Mouse (Mus musculus): ENCODE measurements around the gene Dennd4a. TPM values are rescaled to one million over a fixed set of nuclear protein-coding genes. Genes with fewer than 3 reads are reported as not detected.

The Dennd4a gene
- polyA plus RNA-seq, 1 experiment from 2014 or later: 12.4 TPM

- Histone ChIP-seq H3K27me3 (ENCODE audit: control insufficient read depth, insufficient read depth, low read length) (no peaks in the 10 kb centered on the region), H3K4me2 (replicated peaks) (no peak overlapping the region), H3K27ac (no peak overlapping the region), H3K36me3 (replicated peaks; ENCODE audit: control insufficient read depth, insufficient read depth) (no peaks in the 10 kb centered on the region), H3K4me3 (replicated peaks; ENCODE audit: low read length) (no peak overlapping the region), H3K4me1 (replicated peaks; ENCODE audit: control insufficient read depth, insufficient read depth, low read length) (no peaks in the 10 kb centered on the region), H3K9ac (no peak overlapping the region), H3K9me3 (ENCODE audit: control insufficient read depth, low read length) (0 out of 2 replicates have a peak, but pooled peaks cover 5% of the 10 kb centered on the region)
- DNase-seq (ENCODE audit: low spot score): no peak
- 83% methylated on average over 5 of the region's 5 CpGs for WGBS
- no peak for ATAC-seq (ENCODE audit: low FRiP score)
Measured at GRCm38 (mm10) chr9:64803373-64804214, 7.5 kb upstream of the Dennd4a start.

- H3K9ac ChIP-seq: no peak overlapping the region
- 0 out of 2 replicates have a peak, but pooled peaks cover 3% of the 10 kb centered on the region for H3K4me1 ChIP-seq (replicated peaks; ENCODE audit: control insufficient read depth, insufficient read depth, low read length)
- H3K4me3 ChIP-seq (replicated peaks; ENCODE audit: low read length): no peak overlapping the region
- no peaks in the 10 kb centered on the region for H3K36me3 ChIP-seq (replicated peaks; ENCODE audit: control insufficient read depth, insufficient read depth)
- DNase-seq (ENCODE audit: low spot score) (no peak), ATAC-seq (ENCODE audit: low FRiP score) (no peak)
- H3K27me3 ChIP-seq (ENCODE audit: control insufficient read depth, insufficient read depth, low read length): no peaks in the 10 kb centered on the region
- no peak overlapping the region for H3K4me2 ChIP-seq (replicated peaks)
- H3K27ac ChIP-seq: no peak overlapping the region
- 77% methylated on average over 5 of the region's 5 CpGs for WGBS
- no peaks in the 10 kb centered on the region for H3K9me3 ChIP-seq (ENCODE audit: control insufficient read depth, low read length)
Measured at GRCm38 (mm10) chr9:64805875-64806274, 5.3 kb upstream of the Dennd4a start.

- DNase-seq (ENCODE audit: low spot score) (no peak), ATAC-seq (ENCODE audit: low FRiP score) (no peak)
- Histone ChIP-seq H3K4me2 (replicated peaks) (no peak overlapping the region), H3K9me3 (ENCODE audit: control insufficient read depth, low read length) (no peaks in the 10 kb centered on the region), H3K4me3 (replicated peaks; ENCODE audit: low read length) (no peak overlapping the region), H3K27me3 (ENCODE audit: control insufficient read depth, insufficient read depth, low read length) (no peaks in the 10 kb centered on the region), H3K9ac (no peak overlapping the region), H3K4me1 (replicated peaks; ENCODE audit: control insufficient read depth, insufficient read depth, low read length) (0 out of 2 replicates have a peak, but pooled peaks cover 3% of the 10 kb centered on the region), H3K36me3 (replicated peaks; ENCODE audit: control insufficient read depth, insufficient read depth) (no peaks in the 10 kb centered on the region), H3K27ac (no peak overlapping the region)
- 83% methylated on average over 6 of the region's 6 CpGs for WGBS
Measured at GRCm38 (mm10) chr9:64806335-64807060, 4.6 kb upstream of the Dennd4a start.

DNA sequence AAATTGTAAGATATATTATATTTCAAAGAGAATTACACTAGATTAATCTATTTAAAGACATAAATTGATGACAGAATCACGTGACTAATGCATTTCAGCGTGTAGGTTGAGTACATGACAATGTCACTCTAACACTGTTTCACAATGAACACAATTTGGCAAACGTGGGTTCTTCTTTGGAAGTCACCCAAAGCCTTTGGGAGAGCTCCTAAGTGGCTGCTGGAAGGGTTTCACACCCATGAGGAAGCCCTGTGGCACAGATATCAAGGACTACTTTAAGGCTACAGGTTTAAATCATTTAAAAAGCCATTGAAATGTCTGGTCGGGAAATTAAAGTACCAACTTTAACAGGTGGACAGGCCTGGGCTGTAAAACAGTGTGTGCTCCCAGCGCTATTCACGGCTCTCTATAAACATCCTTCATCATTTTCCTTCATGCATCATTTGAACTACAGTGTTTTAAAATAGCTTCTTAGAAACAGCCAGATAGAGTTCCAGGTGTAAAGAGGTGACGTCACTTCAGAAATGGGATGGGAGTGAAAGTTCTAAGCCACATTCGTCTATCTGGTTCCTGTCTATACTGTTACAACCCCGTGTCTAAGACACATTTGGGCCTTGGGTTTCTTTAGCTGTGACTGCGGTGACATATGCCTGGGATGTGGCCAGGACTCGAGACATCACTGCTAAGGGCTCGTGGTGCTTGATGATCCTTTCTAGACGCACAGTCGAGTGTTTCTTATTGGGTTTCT lies 3.9 kb upstream of the Dennd4a start:
- no peaks in the 10 kb centered on the region for H3K9me3 ChIP-seq (ENCODE audit: control insufficient read depth, low read length)
- H3K4me2 ChIP-seq (replicated peaks): no peak overlapping the region
- WGBS: 83% methylated on average over 14 of the region's 14 CpGs
- H3K27me3 ChIP-seq (ENCODE audit: control insufficient read depth, insufficient read depth, low read length): no peaks in the 10 kb centered on the region
- no peak overlapping the region for H3K9ac ChIP-seq
- no peak overlapping the region for H3K4me3 ChIP-seq (replicated peaks; ENCODE audit: low read length)
- H3K4me1 ChIP-seq (replicated peaks; ENCODE audit: control insufficient read depth, insufficient read depth, low read length): peaks cover 4% of the 10 kb centered on the region
- H3K27ac ChIP-seq: no peak overlapping the region
- no peak for ATAC-seq (ENCODE audit: low FRiP score)
- no peaks in the 10 kb centered on the region for H3K36me3 ChIP-seq (replicated peaks; ENCODE audit: control insufficient read depth, insufficient read depth)
- no peak for DNase-seq (ENCODE audit: low spot score)

DNA sequence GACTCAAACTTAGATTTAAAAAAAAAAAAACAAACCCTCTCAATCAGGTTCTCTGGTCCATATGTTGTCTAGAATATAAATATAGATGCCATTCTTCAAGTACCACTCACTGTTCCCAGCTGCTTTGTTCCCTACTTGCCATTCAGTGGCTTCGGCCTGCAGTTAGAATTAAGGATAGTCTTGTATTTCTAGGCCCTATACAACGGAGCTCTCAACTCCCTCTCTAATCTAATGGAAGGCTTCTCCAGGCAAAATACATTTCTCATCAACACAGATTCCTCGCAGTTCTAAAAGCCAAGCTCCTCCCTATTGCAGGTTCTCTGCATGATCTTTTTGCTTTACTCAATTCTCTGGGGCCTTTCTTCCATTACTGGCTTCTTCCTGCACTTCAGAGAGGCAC lies 1.3 kb upstream of the Dennd4a start:
- DNase-seq (ENCODE audit: low spot score) (no peak), ATAC-seq (ENCODE audit: low FRiP score) (no peak)
- 72% methylated on average over 3 of the region's 3 CpGs for WGBS
- Histone ChIP-seq H3K9ac (no peak overlapping the region), H3K4me2 (replicated peaks) (0 out of 2 replicates have a peak overlapping the region, but pooled peaks have one; percentile 61), H3K27me3 (ENCODE audit: control insufficient read depth, insufficient read depth, low read length) (no peaks in the 10 kb centered on the region), H3K9me3 (ENCODE audit: control insufficient read depth, low read length) (no peaks in the 10 kb centered on the region), H3K36me3 (replicated peaks; ENCODE audit: control insufficient read depth, insufficient read depth) (no peaks in the 10 kb centered on the region), H3K4me1 (replicated peaks; ENCODE audit: control insufficient read depth, insufficient read depth, low read length) (peaks cover 13% of the 10 kb centered on the region), H3K4me3 (replicated peaks; ENCODE audit: low read length) (no peak overlapping the region), H3K27ac (no peak overlapping the region)

GRCm38 (mm10) chr9:64811538-64812474 lies 666 bp downstream of the Dennd4a start:
- peak overlapping the region; percentile 82 for H3K9ac ChIP-seq
- no peaks in the 10 kb centered on the region for H3K36me3 ChIP-seq (replicated peaks; ENCODE audit: control insufficient read depth, insufficient read depth)
- H3K4me2 ChIP-seq (replicated peaks): peak overlapping the region; percentile 61
- H3K27me3 ChIP-seq (ENCODE audit: control insufficient read depth, insufficient read depth, low read length): no peaks in the 10 kb centered on the region
- H3K27ac ChIP-seq: peak overlapping the region; percentile 99
- no peaks in the 10 kb centered on the region for H3K9me3 ChIP-seq (ENCODE audit: control insufficient read depth, low read length)
- peaks cover 13% of the 10 kb centered on the region for H3K4me1 ChIP-seq (replicated peaks; ENCODE audit: control insufficient read depth, insufficient read depth, low read length)
- ATAC-seq (ENCODE audit: low FRiP score) (peak; percentile 79), DNase-seq (ENCODE audit: low spot score) (peak; percentile 66)
- H3K4me3 ChIP-seq (replicated peaks; ENCODE audit: low read length): peak overlapping the region; percentile 83
- under 1% methylated on average over 53 of the region's 59 CpGs for WGBS

GRCm38 (mm10) chr9:64812475-64812860 lies 1.3 kb downstream of the Dennd4a start:
- H3K27me3 ChIP-seq (ENCODE audit: control insufficient read depth, insufficient read depth, low read length): no peaks in the 10 kb centered on the region
- H3K9me3 ChIP-seq (ENCODE audit: control insufficient read depth, low read length): no peaks in the 10 kb centered on the region
- no peak for DNase-seq (ENCODE audit: low spot score)
- 30% methylated on average over 1 of the region's 1 CpGs for WGBS
- H3K9ac ChIP-seq: peak overlapping the region; percentile 82
- ATAC-seq (ENCODE audit: low FRiP score): no peak
- H3K4me3 ChIP-seq (replicated peaks; ENCODE audit: low read length): peak overlapping the region; percentile 83
- H3K36me3 ChIP-seq (replicated peaks; ENCODE audit: control insufficient read depth, insufficient read depth): no peaks in the 10 kb centered on the region
- H3K4me1 ChIP-seq (replicated peaks; ENCODE audit: control insufficient read depth, insufficient read depth, low read length): peaks cover 13% of the 10 kb centered on the region
- peak overlapping the region; percentile 61 for H3K4me2 ChIP-seq (replicated peaks)
- no peak overlapping the region for H3K27ac ChIP-seq

DNA sequence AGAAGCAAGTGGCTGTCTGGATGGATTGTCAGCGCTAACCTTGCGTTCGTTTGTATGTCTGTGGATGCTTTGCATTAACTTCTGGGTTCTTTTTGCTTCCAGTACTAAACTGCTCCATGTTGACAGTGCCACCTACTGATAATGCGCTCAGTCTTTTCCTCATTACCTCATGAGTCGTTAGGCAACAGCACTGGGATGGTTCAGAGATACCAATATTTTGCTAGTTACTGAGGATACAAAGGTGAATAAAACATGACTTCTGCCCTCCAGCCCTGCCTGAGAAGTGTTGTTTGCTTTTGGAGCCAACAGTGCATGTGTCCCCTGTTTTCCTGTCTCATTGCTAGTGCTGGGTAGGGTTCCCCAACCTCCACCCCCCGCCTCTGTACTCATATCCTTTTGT lies 3.1 kb downstream of the Dennd4a start:
- H3K9me3 ChIP-seq (ENCODE audit: control insufficient read depth, low read length): no peaks in the 10 kb centered on the region
- 84% methylated on average over 6 of the region's 6 CpGs for WGBS
- H3K4me2 ChIP-seq (replicated peaks): no peak overlapping the region
- no peak overlapping the region for H3K9ac ChIP-seq
- no peak overlapping the region for H3K27ac ChIP-seq
- no peak for ATAC-seq (ENCODE audit: low FRiP score)
- DNase-seq (ENCODE audit: low spot score): no peak
- H3K4me1 ChIP-seq (replicated peaks; ENCODE audit: control insufficient read depth, insufficient read depth, low read length): peaks cover 13% of the 10 kb centered on the region
- H3K36me3 ChIP-seq (replicated peaks; ENCODE audit: control insufficient read depth, insufficient read depth): no peaks in the 10 kb centered on the region
- no peak overlapping the region for H3K4me3 ChIP-seq (replicated peaks; ENCODE audit: low read length)
- H3K27me3 ChIP-seq (ENCODE audit: control insufficient read depth, insufficient read depth, low read length): no peaks in the 10 kb centered on the region

Data from hindbrain, embryonic 14.5 days (tissue).